ENCODE assay signal across 10 mouse cellular contexts in genomic region chr7:63824009-63824408, GRCm38 (mm10).
A peak's percentile ranks its signal among the peaks of the same experiment; 100 is the strongest.
DNase-seq lines count a peak whose midpoint lies in the region; ATAC-seq and TF ChIP-seq lines count a peak whose summit lies in the region.
"Had no signal": no experiment of that assay in that cellular context is flagged by ENCODE, and none has a peak within 500 bp of the region (broad histone marks: within the 10 kb centered on the region; RNA-seq: fewer than 3 reads in every experiment).

No protein-coding gene starts in this region.

- peak; percentile 23; the same call in 1 of the 2 replicates for TF ChIP-seq CTCF in layer of hippocampus, adult 2 months (conservative IDR thresholded peaks at IDR 0.05)

- peaks cover 3% of the 10 kb centered on the region for H3K4me1 ChIP-seq in forebrain, embryonic 16.5 days (replicated peaks; ENCODE audit: control insufficient read depth, insufficient read depth, low read length)
- H3K4me1 ChIP-seq: liver, embryonic 15.5 days; neural tube, embryonic 12.5 days had no signal

- DNase-seq in layer of hippocampus, adult 2 months (ENCODE audit: low spot score in 2 of 2), result no peak
- no peak for DNase-seq in layer of hippocampus, adult 11-12 months (ENCODE audit: low spot score)
- peak; percentile 8 for DNase-seq in embryo, embryonic 9.5 days (ENCODE audit: extremely low spot score)
- DNase-seq in kidney, adult 8-10 months, result peak; percentile 36 to 43
- no peak for DNase-seq in cerebellum, adult 11 months
- DNase-seq in layer of hippocampus, postnatal 10 days (ENCODE audit: low spot score in 2 of 2), result no peak

- WGBS in forebrain, embryonic 16.5 days, result 75% methylated on average over 7 of the region's 7 CpGs

- no peak overlapping the region for H3K4me2 ChIP-seq in forebrain, embryonic 16.5 days (ENCODE audit: low read length)
- H3K4me2 ChIP-seq: liver, embryonic 15.5 days; neural tube, embryonic 12.5 days had no signal

- H3K36me3 ChIP-seq in forebrain, embryonic 16.5 days (ENCODE audit: control insufficient read depth, insufficient read depth), result no peaks in the 10 kb centered on the region
- H3K36me3 ChIP-seq: liver, embryonic 15.5 days; neural tube, embryonic 12.5 days had no signal

- H3K9ac ChIP-seq in forebrain, embryonic 16.5 days (replicated peaks; ENCODE audit: low read depth, low read length), result no peak overlapping the region
- H3K9ac ChIP-seq: liver, embryonic 15.5 days; neural tube, embryonic 12.5 days had no signal

- H3K27ac ChIP-seq in layer of hippocampus, adult 2 months, result no peak overlapping the region
- H3K27ac ChIP-seq in forebrain, embryonic 16.5 days (ENCODE audit: low read length), result no peak overlapping the region
- H3K27ac ChIP-seq: liver, embryonic 15.5 days; neural tube, embryonic 12.5 days had no signal

- H3K4me3 ChIP-seq in layer of hippocampus, adult 2 months, result no peak overlapping the region
- no peak overlapping the region for H3K4me3 ChIP-seq in forebrain, embryonic 16.5 days (replicated peaks; ENCODE audit: low read length)
- H3K4me3 ChIP-seq: liver, embryonic 15.5 days; neural tube, embryonic 12.5 days had no signal

- H3K9me3 ChIP-seq in forebrain, embryonic 16.5 days (ENCODE audit: control insufficient read depth, low read length), result no peaks in the 10 kb centered on the region
- H3K9me3 ChIP-seq: liver, embryonic 15.5 days; neural tube, embryonic 12.5 days had no signal

- H3K27me3 ChIP-seq in forebrain, embryonic 16.5 days (replicated peaks; ENCODE audit: control insufficient read depth, insufficient read depth, low read length), result no peaks in the 10 kb centered on the region
- H3K27me3 ChIP-seq: liver, embryonic 15.5 days; neural tube, embryonic 12.5 days had no signal

- 0 out of 2 replicates have a peak, but pooled peaks have one; percentile 28 for ATAC-seq in megakaryocyte, adult 5-6 weeks (ENCODE audit: poor library complexity, severe bottlenecking)
- no peak for ATAC-seq in forebrain, embryonic 16.5 days

Comparison
In these comparisons a context has a peak if more than half of its experiments do, and no peak if none do; other contexts are left out.
1. DNase-seq: peak in embryo, embryonic 9.5 days (single experiment) and kidney, adult 8-10 months (2 of 2); none in layer of hippocampus, adult 2 months (0 of 2), layer of hippocampus, adult 11-12 months (single experiment), cerebellum, adult 11 months (single experiment) and layer of hippocampus, postnatal 10 days (0 of 2).